Mouse (Mus musculus) olfactory bulb, adult 2 months (tissue): ENCODE results near the gene Clec4e. TPM values are rescaled to one million over a fixed set of nuclear protein-coding genes. Genes with fewer than 3 reads are reported as not detected.
"Not testable (repeated sequence)": the region's sequence is repeated elsewhere in the genome, so short reads cannot be mapped to it uniquely, and the experiment has no call there.

Experiments used
- H3K27ac ChIP-seq: fragments of 200-500 bp; 2 replicates; pipeline ENCODE4 v1.5.1; 2012; ENCODE audit warnings: low read depth, low read length; ENCODE audit not compliant: insufficient read depth
- H3K4me1 ChIP-seq: fragments of 200-500 bp; 2 replicates; pipeline ENCODE4 v1.6.1; 2012; ENCODE audit warnings: low read length; ENCODE audit not compliant: control insufficient read depth, insufficient read depth
- H3K4me3 ChIP-seq: fragments of 200-500 bp; 2 replicates; pipeline ENCODE4 v1.5.1; 2012; ENCODE audit warnings: mild to moderate bottlenecking, low read depth, low read length, moderate library complexity; ENCODE audit not compliant: insufficient read depth
- CTCF ChIP-seq: fragments of 200-500 bp; IDR thresholded peaks from 2 replicates; pipeline ENCODE4 v1.5.1; 2012; ENCODE audit warnings: low read depth, mild to moderate bottlenecking, low read length, moderate library complexity; ENCODE audit not compliant: insufficient read depth
- POLR2A ChIP-seq: fragments of 200-500 bp; IDR thresholded peaks from 2 replicates; pipeline ENCODE4 v1.6.1; 2012; ENCODE audit warnings: mild to moderate bottlenecking, low read depth, low read length, moderate library complexity; ENCODE audit not compliant: insufficient read depth
- WGBS: fragments of 180-500 bp; shearing (Covaris S2); methylation state at CpG from one replicate; pipeline ENCODE4 v1.1.7; 2018; 5-methylcytosine and 5-hydroxymethylcytosine counted together
- polyA plus RNA-seq: library from polyadenylated mRNA; stranded (reverse); fragments of >200 nt; gene quantifications from 2 replicates; pipeline ENCODE4 v1.2.4, GENCODE M21; 2012; ENCODE audit warnings: low replicate concordance; ENCODE audit not compliant: missing spikeins, insufficient read depth, insufficient read length

The Clec4e gene
- polyA plus RNA-seq, 1 experiment, result not detected

DNA sequence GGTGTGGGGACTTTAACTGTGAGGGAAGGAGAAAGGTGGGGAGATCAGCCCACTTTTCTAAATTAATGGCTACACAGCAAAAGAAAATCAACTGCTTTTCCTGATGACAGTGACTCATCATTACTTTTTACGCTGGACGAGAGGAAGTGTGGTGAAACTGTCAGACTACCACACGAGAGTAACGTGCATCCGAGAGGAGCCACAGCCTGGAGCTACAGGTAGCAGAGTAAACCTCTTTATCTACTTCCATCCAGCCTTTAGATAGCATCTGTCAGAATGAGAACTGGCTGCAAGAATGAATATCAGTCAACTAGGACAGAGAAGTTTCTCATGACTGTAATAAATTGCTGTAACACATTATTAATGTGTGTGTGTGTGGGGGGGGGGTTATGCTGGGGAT lies 22.7 kb downstream of the Clec4e start:
- TF ChIP-seq POLR2A (no peak), CTCF (no peak)
- Histone ChIP-seq H3K4me1 (no peaks in the 10 kb centered on the region), H3K4me3 (no peak overlapping the region), H3K27ac (no peak overlapping the region)
- WGBS, result 91% methylated on average over 5 of the region's 5 CpGs

DNA sequence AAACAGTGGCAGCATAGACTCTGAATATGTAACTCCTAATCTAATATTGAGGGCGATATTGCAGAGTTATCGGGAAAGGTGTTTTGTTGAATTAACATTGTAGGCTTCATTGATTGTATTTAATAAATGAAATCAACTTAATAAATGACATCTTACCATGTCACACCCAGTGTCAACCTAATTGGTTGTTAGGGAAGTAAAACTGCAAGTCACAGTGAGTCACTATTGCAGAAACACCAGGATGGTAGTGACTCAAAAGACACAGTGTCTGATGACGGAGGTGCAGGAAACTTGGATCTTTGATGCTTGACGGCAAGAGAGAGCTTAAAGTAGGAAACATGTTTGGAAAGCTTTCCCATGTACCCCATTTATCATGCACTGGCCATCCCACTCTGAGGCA lies 23.9 kb downstream of the Clec4e start:
- TF ChIP-seq CTCF (no peak), POLR2A (no peak)
- Histone ChIP-seq H3K27ac (no peak overlapping the region), H3K4me1 (no peaks in the 10 kb centered on the region), H3K4me3 (no peak overlapping the region)
- 87% methylated on average over 4 of the region's 4 CpGs for WGBS

DNA sequence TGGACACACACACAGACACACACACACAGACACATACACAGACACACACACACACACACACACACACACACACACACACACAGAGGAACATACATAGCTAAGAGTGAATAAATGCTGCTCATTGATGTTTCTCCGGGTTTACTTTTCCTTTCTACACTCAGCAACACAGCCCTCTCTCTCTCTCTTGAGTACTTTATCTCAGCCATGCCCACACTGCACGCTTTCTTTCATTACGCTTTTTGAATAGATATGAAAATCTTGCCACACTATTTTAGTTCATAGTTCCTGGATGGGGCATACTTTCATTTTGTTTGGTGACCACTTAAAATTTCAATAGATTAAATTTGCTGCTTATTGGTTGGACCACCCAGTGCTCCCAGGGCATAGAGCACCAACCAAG lies 25.5 kb downstream of the Clec4e start:
- TF ChIP-seq CTCF, result no peak
- no peak for TF ChIP-seq POLR2A
- H3K4me1 ChIP-seq, result no peaks in the 10 kb centered on the region
- H3K4me3 ChIP-seq, result no peak overlapping the region
- no peak overlapping the region for H3K27ac ChIP-seq
- WGBS, result 92% methylated on average over 3 of the region's 3 CpGs

DNA sequence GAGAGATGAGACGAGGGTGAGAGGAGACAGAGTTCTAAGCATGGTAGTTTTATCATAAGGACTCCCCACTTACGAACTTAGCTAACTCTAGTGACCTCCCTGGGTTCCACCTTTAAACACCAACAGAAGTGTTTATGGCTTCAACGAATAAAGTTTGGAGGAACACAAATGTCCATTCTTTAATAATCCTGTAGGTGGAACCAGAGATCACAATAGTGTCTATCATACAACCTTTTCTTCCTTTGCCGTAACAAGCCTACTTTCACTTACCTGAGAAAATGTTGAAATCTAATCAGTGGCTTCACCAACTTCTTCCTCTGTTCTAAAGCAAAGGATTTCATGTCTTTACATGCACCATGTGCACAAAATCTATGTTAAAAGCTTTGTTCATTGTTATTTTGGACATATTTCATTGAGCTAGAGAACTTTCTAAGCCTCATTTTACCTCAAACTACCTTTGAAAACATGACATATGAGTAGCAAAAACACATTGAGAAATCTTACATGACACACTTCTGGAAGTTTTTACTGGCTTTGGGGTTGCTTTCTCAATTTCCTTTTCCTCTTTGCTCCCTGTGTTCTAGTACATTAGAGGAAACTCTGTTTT lies 28.0 kb downstream of the Clec4e start, which contains the start of gene Clec4d:
Clec4d (plus strand) TSS at position 557 of the 607 bp plus-strand sequence.
- TF ChIP-seq CTCF (no peak), POLR2A (no peak)
- 69% methylated on average over 4 of the region's 4 CpGs for WGBS
- H3K27ac ChIP-seq, result no peak within 1 kb of the TSS
- H3K4me3 ChIP-seq, result no peak within 1 kb of the TSS
- H3K4me1 ChIP-seq, result no peaks in the 10 kb centered on the region

DNA sequence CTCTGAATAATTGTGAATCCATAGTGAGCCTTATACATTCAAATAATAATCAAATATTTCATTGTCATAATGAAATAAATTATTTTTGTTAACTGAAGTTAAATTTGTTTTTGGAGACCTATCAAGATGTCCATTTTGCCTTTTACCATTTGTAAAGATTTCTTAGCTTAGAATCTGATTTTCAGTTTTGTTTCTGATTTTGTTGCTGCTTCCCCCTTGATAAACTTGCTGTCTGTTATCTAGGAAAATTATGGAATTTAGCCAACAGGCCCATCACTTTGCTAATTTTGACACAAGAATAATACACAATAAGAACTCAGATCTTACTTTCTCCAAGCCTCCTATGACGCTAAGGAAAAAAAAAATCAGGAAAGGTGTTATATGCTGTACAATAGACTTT lies 28.8 kb downstream of the Clec4e start:
- Histone ChIP-seq H3K27ac (no peak overlapping the region), H3K4me1 (no peaks in the 10 kb centered on the region), H3K4me3 (no peak overlapping the region)
- TF ChIP-seq POLR2A, result no peak
- TF ChIP-seq CTCF, result no peak
- WGBS, result 78% methylated on average over 1 of the region's 1 CpGs

DNA sequence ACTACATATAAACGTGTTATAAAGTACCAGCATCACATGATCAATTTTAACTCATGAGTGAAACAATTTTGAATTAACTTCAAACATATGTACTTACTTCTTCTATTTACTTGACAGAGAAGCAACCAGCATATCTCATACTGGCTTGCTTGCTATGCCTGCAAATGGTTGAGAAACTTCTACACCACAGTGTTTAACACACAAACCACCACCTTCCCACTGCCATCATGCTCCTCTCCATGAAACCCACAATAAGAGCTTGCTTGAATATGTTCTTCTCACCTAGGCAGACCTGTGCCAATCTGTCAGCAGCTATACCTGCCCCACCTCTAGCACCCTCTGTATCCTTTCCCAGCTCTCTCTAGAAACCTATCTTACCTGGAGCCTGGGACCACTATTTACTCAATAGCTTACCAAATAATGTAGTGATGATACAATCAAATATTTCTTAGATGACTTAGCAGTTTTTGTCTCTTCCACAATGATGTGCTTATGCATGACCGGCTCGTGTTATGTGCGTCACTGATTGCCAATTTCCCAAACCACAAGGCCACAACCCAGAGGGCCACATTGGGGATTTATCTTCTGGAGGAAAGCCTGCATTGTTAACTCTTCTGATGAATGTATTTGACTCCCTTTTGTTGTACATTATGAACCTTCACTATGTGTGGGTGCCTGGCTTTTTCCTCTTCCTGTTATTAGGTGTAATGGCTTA lies 29.6 kb downstream of the Clec4e start:
- H3K4me1 ChIP-seq, result no peaks in the 10 kb centered on the region

DNA sequence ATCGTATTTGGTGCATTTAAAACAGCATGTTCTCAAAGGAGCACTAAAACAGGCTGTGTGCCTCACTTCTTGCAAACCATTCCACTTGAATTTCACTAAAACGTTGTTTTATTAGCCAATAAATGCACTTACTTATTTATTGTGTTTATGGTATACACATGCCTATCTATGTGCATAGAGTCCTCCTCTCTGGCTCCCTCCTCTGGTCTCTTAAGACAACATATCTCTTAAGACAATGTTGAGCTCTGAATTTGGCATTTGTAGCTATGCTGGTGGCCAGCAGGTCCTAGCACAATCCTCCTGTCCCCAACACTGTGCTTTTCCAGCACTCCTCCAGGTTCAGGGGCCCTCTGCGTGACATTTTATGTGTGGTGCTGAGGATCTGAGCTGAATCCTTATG lies 30.7 kb downstream of the Clec4e start:
- H3K4me3 ChIP-seq, result no peak overlapping the region
- 76% methylated on average over 3 of the region's 3 CpGs for WGBS
- TF ChIP-seq POLR2A (no peak), CTCF (no peak)
- H3K27ac ChIP-seq, result no peak overlapping the region
- no peaks in the 10 kb centered on the region for H3K4me1 ChIP-seq

More for the DNA sequence above, 29.6 kb downstream of the Clec4e start:
- Histone ChIP-seq H3K4me3 (no peak overlapping the region), H3K27ac (no peak overlapping the region)
- WGBS, result 81% methylated on average over 4 of the region's 4 CpGs
- TF ChIP-seq CTCF (no peak), POLR2A (no peak)

DNA sequence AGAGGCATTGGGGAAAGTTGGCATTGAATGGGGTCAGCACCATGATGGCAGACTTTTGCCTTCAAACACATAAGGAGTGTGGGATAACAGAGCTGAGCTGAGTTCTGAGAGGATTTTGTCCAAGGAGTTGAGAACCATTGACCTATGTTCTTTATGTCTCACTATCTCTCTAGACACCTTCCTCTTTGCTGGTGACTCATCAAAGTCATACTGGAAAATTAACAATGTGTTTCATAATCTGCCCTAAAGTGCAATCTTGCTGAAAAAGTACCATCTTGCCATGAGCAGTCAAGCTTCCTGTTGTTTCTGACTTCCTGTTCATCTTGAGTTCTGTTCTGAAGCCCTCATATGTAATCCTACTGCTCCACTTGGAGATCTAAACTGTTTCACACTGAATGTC lies 36.9 kb downstream of the Clec4e start:
- Histone ChIP-seq H3K4me3 (no peak overlapping the region), H3K4me1 (no peaks in the 10 kb centered on the region), H3K27ac (no peak overlapping the region)
- no peak for TF ChIP-seq CTCF
- TF ChIP-seq POLR2A, result no peak

DNA sequence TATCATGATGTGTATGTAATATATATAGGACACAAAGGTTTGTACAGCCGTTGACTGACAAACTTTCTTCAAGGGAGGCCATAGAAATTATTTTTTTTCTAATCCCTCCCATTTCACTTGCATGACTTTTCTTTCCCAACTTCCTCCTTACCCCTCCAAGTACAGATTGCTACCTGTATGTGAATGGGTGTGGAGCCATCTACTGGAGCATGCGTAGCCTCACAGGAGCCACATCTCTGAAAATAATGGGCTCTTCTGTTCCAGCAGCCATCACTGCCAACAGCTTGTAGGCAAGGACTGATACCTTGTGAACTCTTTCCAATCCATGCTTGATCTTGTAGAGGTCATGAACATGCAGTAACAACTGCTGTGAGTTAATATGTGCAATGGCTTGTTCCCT lies 40.8 kb downstream of the Clec4e start:
- H3K27ac ChIP-seq, H3K4me3 ChIP-seq, H3K4me1 ChIP-seq: not testable (repeated sequence)
- 81% methylated on average over 2 of the region's 2 CpGs for WGBS

DNA sequence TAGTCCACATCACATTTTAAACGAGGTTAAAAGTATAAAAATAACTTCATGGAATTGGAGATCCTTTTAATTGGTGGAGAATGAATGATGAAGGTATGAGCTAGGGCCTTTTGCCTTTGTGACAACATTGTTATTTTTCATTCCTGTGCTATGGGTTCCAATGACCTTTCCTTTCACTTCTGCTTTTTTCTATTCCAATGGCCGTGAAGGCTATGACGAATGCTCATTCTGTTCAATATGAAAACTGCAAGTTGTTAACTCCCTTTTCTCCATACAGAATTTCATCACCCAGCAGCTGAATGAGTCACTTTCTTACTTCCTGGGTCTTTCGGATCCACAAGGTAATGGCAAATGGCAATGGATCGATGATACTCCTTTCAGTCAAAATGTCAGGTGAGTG lies 45.5 kb downstream of the Clec4e start:
- no peaks in the 10 kb centered on the region for H3K4me1 ChIP-seq
- 89% methylated on average over 5 of the region's 5 CpGs for whole genome bisulfite sequencing
- TF ChIP-seq CTCF, result no peak
- no peak for TF ChIP-seq POLR2A
- H3K27ac ChIP-seq, result no peak overlapping the region
- no peak overlapping the region for H3K4me3 ChIP-seq
